Mouse (Mus musculus) WW6 (cell line): ENCODE results near the gene Gm17490.

ENCODE experiments used
- DNase-seq: peaks from one replicate; pipeline ENCODE4 v3.0.0-alpha.2; 2013; ENCODE audit warnings: low read depth, low spot score

Gm17490 gene

DNA sequence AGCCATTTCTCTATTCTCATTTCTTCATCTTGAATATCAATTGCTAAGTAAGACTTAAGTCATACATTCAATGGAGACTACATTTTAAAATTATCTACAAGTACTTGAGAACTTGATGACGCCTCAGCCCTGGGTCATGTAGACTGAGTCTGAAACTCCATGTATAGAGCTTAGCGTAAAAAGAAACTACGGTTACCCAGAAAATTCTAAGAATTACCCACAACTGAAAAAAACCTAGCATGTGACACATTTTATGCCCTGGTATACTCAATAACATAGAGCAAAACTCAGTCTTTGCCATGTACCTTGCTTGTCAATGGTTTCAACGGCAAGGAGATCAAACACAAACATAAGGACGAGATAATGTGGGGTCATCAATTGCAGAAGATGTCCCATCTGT, at the start of gene Gm17490:
TSS of gene Gm17490 (minus strand) at position 375 of the 400 bp plus-strand sequence.
- no peak for DNase-seq

DNA sequence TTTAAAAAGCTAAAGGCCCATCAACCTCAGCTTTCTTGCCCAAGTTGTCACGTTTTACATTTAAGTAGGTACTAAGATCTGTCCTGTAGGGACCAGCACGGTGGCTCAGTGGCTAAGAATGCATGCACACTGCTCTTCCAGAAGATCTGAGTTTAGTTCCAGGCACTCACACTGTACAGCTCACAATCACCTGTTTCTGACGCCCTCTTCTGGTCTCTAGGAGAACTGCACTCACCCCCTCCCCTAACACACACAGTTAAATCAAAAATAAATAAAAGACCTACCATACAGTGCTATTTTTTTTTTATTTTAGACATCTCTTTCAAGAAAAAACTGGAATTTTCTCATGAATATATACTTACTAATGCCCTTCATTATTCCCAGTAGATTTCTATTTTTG, 46.1 kb upstream of the Gm17490 start:
- DNase-seq = peak; percentile 16

- DNase-seq = no peak
Measured at GRCm38 (mm10) chr2:11665326-11665725, 39.3 kb upstream of the Gm17490 start.

DNA sequence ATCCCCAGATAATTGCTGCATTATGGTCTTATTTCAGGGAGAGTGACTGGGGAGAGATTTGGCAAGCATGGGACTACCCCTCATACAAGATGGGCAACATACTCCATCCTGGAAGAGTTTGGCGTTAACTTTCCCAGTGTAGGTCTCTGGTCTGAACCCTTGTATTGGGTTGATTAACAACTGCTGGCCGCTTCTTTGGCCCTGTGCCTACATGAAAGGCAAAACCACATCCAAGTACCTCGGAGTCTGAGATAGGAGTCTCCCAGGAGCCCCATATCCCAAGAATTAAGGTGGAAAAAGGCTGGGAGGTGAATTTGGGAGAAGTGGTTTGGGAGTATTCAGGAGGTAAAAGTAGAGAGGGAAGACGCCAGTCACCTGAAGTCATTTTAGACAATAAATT, 38.7 kb upstream of the Gm17490 start:
- no peak for DNase-seq

DNA sequence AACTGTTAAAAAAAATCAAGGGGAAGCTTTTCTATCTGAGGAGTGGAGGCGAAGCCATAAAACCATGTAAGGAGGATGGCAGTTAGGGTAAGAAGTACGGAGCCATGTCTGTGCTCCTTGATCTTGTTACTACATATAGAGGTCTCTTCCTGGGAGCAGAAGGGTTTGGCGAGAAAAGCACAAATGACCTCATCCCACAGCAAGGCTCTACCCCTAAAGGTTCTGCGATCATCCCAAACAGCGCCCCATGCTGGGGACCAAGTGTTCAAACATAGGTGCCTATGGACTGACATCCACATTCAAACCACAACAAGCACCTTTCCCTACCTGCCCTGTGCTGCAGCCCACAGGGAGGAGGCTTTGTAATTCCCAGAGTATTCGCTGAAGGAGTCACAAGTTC, 38.3 kb upstream of the Gm17490 start:
- DNase-seq = no peak

GRCm38 (mm10) chr2:11663961-11664360, 37.9 kb upstream of the Gm17490 start:
- DNase-seq = peak; percentile 59

GRCm38 (mm10) chr2:11662907-11663230, 36.8 kb upstream of the Gm17490 start:
- no peak for DNase-seq

GRCm38 (mm10) chr2:11662143-11662906, 36.3 kb upstream of the Gm17490 start:
- no peak for DNase-seq

DNA sequence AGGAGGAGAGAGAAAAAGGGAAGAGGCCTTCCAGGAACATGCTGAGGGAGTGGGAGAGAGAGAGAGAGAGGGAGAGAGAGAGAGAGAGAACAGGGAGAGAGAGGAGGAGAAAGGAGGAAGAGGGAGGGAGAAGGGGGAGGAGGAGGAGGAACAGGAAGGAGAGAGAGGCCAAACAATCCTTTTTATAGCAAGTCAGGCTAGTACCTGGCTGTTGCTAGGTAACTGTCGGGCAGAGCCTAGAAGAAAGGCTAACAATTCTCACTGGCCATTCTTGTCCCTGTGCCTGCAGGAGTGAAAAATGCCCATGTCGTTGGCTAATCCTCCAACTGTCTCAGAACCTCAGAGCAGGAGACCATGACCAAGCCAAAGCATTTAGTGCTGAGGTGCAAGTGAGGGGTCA, 33.2 kb upstream of the Gm17490 start:
- DNase-seq = no peak

DNA sequence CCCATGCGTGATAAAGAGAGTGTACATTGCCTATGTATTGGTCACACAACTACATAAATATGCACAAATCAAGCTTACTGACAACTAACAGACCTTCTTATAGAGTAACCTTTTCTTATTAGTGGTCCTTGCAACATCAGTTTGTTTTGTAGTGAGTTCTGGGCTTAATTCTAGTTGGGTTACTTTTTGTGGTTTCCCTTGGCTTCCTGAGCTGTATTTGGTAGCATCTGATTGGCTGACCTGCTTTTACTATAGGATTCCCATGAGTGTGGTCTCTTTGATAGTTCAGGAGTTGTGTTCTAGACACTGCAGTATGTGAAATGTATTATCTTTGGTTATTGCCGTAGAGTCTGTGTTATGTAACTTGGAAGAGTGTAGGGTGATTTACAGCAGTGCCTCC, 31.5 kb upstream of the Gm17490 start:
- DNase-seq = no peak

DNA sequence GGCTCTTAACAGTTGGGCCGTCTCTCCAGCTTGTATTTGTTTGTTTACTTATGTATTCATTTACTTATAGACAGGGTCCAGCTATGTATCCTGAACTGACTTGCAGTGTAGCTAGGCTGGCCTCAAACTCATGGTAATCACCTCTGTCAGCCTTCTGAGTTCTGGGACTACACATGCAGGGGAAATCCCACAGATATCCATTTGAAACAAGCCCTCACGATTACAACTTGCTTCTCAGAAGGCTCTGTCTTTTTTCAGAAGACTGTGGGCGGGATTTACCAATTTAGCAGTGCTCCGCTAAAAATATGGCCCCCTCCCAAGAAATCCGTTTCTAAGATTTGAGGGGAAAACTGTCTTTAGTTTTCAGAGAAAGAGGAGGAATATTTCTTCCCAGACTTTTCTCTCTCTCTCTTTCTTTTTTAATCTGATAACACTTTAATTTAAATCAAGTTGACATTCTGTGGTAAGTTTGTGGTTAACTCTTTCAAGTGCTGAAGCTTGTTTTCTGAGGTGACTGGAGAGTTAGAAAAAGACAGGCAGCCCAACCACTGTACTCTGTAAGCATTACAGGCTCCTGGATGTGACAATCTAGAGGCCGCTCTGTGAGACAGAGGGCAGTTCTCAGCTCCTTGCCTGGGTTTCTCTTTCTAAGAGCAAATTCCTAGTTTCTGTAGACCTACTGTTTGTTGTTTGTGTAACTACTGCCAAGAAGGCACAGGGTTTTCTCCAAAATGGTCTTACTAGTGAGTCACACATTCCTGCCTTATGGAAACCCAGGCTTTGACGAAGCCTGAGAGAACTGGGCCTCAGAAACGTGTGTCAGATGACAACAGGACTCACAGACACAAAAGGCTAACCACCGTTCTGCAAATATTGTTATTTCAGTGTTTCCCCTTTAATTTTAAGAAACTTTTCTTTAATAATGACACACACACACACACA, 29.2 kb upstream of the Gm17490 start:
- no peak for DNase-seq

DNA sequence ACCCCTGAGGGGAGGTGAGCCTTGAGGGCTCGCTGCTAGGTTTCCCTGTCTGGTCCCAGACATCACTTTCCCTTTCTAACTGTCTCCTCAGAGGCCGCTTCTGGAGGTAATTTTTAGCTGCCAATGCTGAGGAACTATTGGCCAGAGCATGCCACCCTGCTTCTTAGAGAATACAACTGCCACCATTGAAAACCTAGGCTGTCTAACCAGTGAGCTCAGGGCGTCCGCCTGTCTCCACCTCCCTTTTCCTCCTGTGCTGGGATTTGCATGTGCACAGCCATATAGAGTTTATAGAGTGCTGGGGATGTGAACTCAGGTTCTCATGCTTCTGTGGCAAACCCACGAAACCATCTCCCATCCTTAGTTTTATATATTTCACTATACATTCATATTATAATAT, 27.7 kb upstream of the Gm17490 start:
- DNase-seq = no peak

DNA sequence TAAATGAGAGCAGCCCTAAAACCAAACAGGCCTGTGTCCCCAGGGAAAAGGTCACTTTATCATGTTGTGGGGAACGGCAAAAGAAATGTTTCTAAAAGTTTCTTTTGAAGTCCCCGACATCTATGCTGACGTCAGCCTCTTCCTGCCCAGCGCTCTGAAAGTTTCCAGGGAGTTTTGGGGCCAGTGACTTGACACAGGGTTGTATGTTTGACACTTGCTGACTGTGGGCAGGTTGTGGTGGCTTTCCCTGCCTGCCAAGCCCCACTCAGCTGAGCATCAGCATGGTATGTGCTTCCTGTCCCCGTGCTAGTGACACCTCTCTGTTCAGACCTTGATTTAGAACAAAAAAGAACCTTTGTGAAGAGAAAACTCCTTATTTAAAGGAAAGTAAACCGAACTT, 27.3 kb upstream of the Gm17490 start:
- DNase-seq = no peak

DNA sequence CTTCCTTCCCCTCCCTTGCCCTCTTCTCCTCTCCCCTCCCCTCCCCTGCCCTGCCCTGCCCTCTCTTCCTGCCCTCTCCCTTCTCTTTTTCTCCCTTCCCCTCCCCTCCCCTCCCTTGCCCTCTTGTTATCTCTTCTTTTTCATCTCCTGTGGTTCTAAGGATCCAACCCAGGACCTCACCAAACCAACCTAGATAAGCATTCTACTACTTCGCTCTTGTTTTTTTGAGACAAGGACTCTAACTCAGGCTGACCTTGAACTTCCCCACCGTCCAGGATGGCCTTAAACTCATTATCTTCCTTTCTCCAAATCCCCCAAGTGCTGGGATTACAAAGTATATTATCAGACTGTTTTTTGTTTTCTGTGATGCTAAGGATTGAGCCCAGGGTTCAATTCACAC, 26.7 kb upstream of the Gm17490 start:
- no peak for DNase-seq

DNA sequence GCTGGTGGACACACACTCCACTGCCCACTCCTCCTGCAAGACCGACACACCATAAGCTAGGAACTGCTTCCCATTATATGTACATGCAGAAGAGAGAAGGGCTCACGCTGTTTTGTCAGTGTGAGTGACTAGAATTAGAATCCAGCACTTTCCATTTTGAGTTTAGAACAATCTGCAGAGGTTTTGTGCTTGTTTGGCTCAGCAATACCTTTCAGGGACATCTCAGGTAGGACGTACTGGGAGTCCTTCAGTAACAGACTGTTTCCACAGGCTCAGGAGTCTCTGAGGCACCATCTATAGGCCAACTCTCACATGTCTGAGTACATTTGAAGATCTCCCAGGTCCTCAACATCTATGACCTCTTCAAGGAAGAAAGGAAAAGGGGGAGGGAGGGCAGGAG, 26.1 kb upstream of the Gm17490 start:
- DNase-seq = no peak

DNA sequence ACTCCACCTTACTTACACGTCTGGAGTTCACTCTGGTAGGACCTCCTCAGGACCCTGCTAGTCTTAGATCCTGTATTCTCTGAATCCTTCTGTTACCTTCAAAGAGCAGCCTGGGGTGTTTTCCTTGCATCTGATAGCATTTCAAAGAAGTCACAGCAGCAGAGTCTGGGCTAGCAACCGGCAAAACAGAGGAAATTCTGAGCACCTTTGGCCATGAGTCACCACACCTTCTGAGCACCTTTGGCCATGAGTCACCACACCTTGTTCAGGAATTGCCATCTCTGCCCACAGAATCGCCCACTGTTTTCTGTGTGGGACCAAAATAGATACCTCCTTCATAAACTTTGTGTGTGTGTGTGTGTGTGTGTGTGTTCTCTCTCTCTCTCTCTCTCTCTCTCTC, 25.4 kb upstream of the Gm17490 start:
- no peak for DNase-seq

GRCm38 (mm10) chr2:11645297-11645696, 19.2 kb upstream of the Gm17490 start:
- DNase-seq = no peak

DNA sequence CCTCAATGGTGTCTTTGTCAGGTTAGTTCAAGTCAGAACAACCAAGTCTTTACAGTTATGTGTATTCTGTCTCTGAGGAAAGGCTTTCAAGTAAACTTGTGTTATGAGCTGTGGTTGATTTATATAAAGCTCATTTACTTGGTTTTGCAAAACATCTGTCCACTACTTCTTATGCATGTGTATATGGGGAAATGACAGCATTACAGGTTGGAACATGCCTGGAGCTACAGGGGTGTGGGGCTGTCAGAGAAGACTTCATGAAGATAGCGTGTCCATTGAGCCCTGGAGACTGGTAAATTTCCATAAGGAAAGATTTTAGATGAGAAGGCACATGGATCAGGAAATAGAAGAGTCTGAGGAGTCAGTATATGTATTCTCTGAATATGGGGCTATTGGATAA, 18.0 kb upstream of the Gm17490 start:
- DNase-seq = no peak

DNA sequence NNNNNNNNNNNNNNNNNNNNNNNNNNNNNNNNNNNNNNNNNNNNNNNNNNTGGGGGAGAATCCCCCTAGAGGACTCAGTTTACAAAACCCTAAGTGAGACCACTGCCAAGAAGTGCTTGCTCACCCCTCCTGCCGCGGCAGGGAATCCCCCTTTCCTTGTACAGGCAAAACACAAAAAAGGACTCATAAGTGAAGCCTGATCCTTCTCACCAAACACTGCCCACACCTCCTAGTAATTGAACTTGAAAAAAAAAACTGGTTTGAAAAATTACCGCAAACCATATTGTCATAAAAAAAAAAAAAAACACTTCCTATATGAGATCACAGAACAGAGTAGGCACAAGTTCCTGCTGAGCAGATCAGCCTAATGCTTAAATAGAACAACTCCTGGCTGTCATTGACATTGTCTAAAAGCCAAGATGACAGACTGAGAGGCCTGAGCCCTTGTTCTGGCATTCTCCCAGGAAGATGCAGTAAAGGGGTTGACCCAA, 16.4 kb upstream of the Gm17490 start, which contains the start of gene Il2ra:
TSS of gene Il2ra (plus strand) at position 357 of the 491 bp plus-strand sequence.
- no peak for DNase-seq

GRCm38 (mm10) chr2:11637115-11637514, 11.1 kb upstream of the Gm17490 start:
- DNase-seq = no peak

GRCm38 (mm10) chr2:11636138-11636480, 10.0 kb upstream of the Gm17490 start:
- DNase-seq = no peak

- DNase-seq = no peak
Measured at GRCm38 (mm10) chr2:11635471-11636137, 9.5 kb upstream of the Gm17490 start.
